In the genomic region with DNA sequence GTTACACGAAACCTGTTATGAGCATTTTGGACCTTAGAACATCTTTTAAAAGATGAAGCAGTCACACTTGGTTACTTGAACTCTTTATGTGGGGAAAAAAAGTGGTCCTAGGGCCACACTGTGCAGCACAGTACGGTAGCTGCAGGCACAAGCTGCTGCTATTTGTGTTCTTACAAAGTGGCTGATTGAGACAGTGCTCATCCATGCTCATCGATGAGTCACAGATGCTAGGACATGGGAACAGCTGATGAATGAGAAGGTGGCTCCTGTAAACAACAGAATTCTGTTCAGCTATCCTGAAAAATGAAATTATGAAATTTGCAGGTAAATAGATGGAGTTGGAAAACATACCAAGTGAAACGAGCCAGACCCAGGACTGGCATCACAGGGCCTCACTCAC, we compare ENCODE assay signal across 28 mouse cellular contexts. TPM values are rescaled to one million over a fixed set of nuclear protein-coding genes. Genes with fewer than 3 reads are reported as not detected.
DNase-seq lines count a peak whose midpoint lies in the region; ATAC-seq and TF ChIP-seq lines count a peak whose summit lies in the region.
"Had no signal": no experiment of that assay in that cellular context is flagged by ENCODE, and none has a peak within 500 bp of the region (broad histone marks: within the 10 kb centered on the region; RNA-seq: fewer than 3 reads in every experiment).

No protein-coding gene starts in this region.

- no peak for TF ChIP-seq POLR2A in thymus, adult 2 months (IDR thresholded peaks at IDR 0.05; ENCODE audit: control insufficient read depth, extremely low read depth, insufficient read depth, low read length, poor library complexity)

- no peak overlapping the region for H3K27ac ChIP-seq in thymus, adult 2 months (ENCODE audit: control insufficient read depth, insufficient read depth, low read length)
- H3K27ac ChIP-seq: forebrain, embryonic 10.5 days; forebrain, embryonic 13.5 days; heart, embryonic 15.5 days; hindbrain, embryonic 10.5 days; hindbrain, embryonic 13.5 days had no signal

- in situ Hi-C loops in Patski (cut with MboI; ENCODE audit: low pct_unique_long_range_greater_than_20kb) = no loop called here

- peaks cover 4% of the 10 kb centered on the region; the same call in 1 of the 2 replicates for H3K36me3 ChIP-seq in thymus, adult 2 months (ENCODE audit: control insufficient read depth, insufficient read depth, low read length)

- POLR2A ChIA-PET in Patski (lab: Charles Lee) = no interaction called here

- H3K4me3 ChIP-seq in thymus, adult 2 months (ENCODE audit: control insufficient read depth, insufficient read depth, low read length) = no peak overlapping the region
- H3K4me3 ChIP-seq: forebrain, embryonic 10.5 days; forebrain, embryonic 13.5 days; heart, embryonic 12.5 days; heart, embryonic 15.5 days; hindbrain, embryonic 10.5 days; hindbrain, embryonic 13.5 days had no signal

- DNase-seq in layer of hippocampus, adult 11-12 months (ENCODE audit: low spot score) = peak; percentile 46
- no peak for DNase-seq in layer of hippocampus, postnatal 25 days (ENCODE audit: extremely low spot score in 1 of 2, low spot score in 1 of 2)
- DNase-seq in layer of hippocampus, adult 9-11 months = peak; percentile 63
- no peak for DNase-seq in layer of hippocampus, postnatal 36 days
- DNase-seq in Muller cell, postnatal 12 days (ENCODE audit: inconsistent ontology term) = peak; percentile 36
- peak; percentile 12 for DNase-seq in Patski (ENCODE audit: low read depth, low spot score)
- no peak for DNase-seq in thymus, adult 2 months
- DNase-seq in urinary bladder, postnatal 25 days (ENCODE audit: low spot score) = no peak
- DNase-seq: adrenal gland, postnatal 14 days; cerebellum, adult 11 months; cerebellum, adult 2 months; cerebellum, adult 9-11 months; cerebellum, postnatal 25 days; gastrocnemius, postnatal 10 days; gastrocnemius, postnatal 36 days; heart, postnatal 10 days; heart, postnatal 36 days had no signal

- no peaks in the 10 kb centered on the region for H3K27me3 ChIP-seq in Patski
- H3K27me3 ChIP-seq in thymus, adult 2 months (ENCODE audit: control insufficient read depth, insufficient read depth, low read length) = no peaks in the 10 kb centered on the region
- H3K27me3 ChIP-seq: forebrain, embryonic 13.5 days; heart, embryonic 12.5 days; heart, embryonic 15.5 days; hindbrain, embryonic 13.5 days had no signal

- WGBS in thymus, adult 2 months = 93% methylated on average over 4 of the region's 4 CpGs

- ATAC-seq in Patski = no peak
- ATAC-seq: CD4-positive, CD25-positive, alpha-beta regulatory T cell, adult 4 months; forebrain, embryonic 13.5 days; forebrain, embryonic 16.5 days; hindbrain, embryonic 16.5 days had no signal

- H3K4me1 ChIP-seq in thymus, adult 2 months (replicated peaks; ENCODE audit: control insufficient read depth, insufficient read depth, low read length) = no peaks in the 10 kb centered on the region
- H3K4me1 ChIP-seq: forebrain, embryonic 13.5 days; heart, embryonic 12.5 days; heart, embryonic 15.5 days; hindbrain, embryonic 10.5 days; hindbrain, embryonic 13.5 days had no signal

- CTCF ChIA-PET in Patski (lab: Charles Lee) = no interaction called here

- no peak for TF ChIP-seq CTCF in Patski (IDR thresholded peaks at IDR 0.05)
- TF ChIP-seq CTCF in thymus, adult 2 months (IDR thresholded peaks at IDR 0.05; ENCODE audit: borderline replicate concordance, control insufficient read depth, extremely low read depth, insufficient read depth, low read length, poor library complexity) = no peak

RNA-seq across cellular contexts. Expression of gene Cdc40, which starts 55.4 kb away (rescaled TPM):
- total RNA-seq in layer of hippocampus, postnatal 25 days (2021) = 10 to 100 TPM; 48.4 to 66.4 TPM
- total RNA-seq in layer of hippocampus, postnatal 36 days (2021) = 10 to 100 TPM; 57.2 to 60.0 TPM
- 28.1 TPM for polyA plus RNA-seq in Patski (2021)
- 35.6 and 42.6 TPM in 2 replicates for polyA plus RNA-seq in thymus, adult 2 months (2012; rRNA removed)

RNA-seq across cellular contexts. Expression of gene Wasf1, which starts 55.6 kb away (rescaled TPM):
- total RNA-seq in layer of hippocampus, postnatal 25 days (2021) = 100 to 1,000 TPM; 394 to 449 TPM
- 100 to 1,000 TPM; 390 TPM for total RNA-seq in layer of hippocampus, postnatal 36 days (2021)
- polyA plus RNA-seq in Patski (2021) = 12.8 TPM
- polyA plus RNA-seq in thymus, adult 2 months (2012; rRNA removed) = 0.62 and 0.93 TPM in 2 replicates
- total RNA-seq: common myeloid progenitor, adult 5-6 weeks; granulocyte monocyte progenitor cell, adult 5-6 weeks had no signal

Comparison
In these comparisons a context has a peak if more than half of its experiments do, and no peak if none do; other contexts are left out.
1. DNase-seq: peak in layer of hippocampus, adult 11-12 months (single experiment), layer of hippocampus, adult 9-11 months (single experiment), Muller cell, postnatal 12 days (single experiment) and Patski (single experiment); none in layer of hippocampus, postnatal 25 days (0 of 2), layer of hippocampus, postnatal 36 days (0 of 2), thymus, adult 2 months (single experiment) and urinary bladder, postnatal 25 days (single experiment).